Mouse (Mus musculus): ENCODE data around the gene Cep41. TPM values are rescaled to one million over a fixed set of nuclear protein-coding genes. Genes with fewer than 3 reads are reported as not detected.

Gene Cep41
- polyA plus RNA-seq, 1 experiment from 2014 or later = 20.6 TPM

DNA sequence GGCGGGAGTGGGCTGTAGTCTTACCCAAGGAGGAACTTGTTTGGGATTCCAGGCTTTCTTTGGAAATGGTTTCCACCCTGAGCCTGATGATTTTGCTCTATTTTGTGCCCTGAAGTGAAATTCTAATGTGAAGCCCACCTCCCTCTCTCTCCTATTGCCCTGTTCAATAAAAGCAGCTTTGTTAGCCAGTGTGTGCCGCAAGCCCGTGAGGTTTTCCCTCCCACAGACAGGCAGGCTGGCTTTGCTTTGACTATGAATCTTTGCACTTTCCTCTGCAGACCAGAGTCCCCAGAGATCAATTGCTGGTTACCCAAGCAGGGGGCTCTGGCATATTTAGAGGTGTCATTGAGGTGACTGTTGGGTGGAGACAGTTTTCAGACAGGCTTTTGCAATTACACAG is 49.1 kb downstream of the Cep41 start:
- no peak for ATAC-seq (ENCODE audit: low FRiP score, low TSS enrichment)
- WGBS = 55% methylated on average over 3 of the region's 3 CpGs
- H3K27ac ChIP-seq (ENCODE audit: low read length) = peak overlapping the region; percentile 3

GRCm38 (mm10) chr6:30643694-30644460 is 49.7 kb downstream of the Cep41 start:
- Histone ChIP-seq H3K36me3 (ENCODE audit: insufficient read depth, low read length) (no peaks in the 10 kb centered on the region), H3K4me2 (replicated peaks; ENCODE audit: low read depth, low read length) (no peak overlapping the region), H3K4me1 (ENCODE audit: insufficient read depth, low read length) (peaks cover 18% of the 10 kb centered on the region), H3K9me3 (ENCODE audit: low read length) (no peaks in the 10 kb centered on the region), H3K9ac (replicated peaks; ENCODE audit: low read length) (no peak overlapping the region), H3K27ac (ENCODE audit: low read length) (peak overlapping the region; percentile 3), H3K4me3 (ENCODE audit: low read length) (no peak overlapping the region), H3K27me3 (ENCODE audit: insufficient read depth, low read length) (no peaks in the 10 kb centered on the region)
- ATAC-seq (ENCODE audit: low FRiP score, low TSS enrichment) = peak; percentile 77
- WGBS = 36% methylated on average over 12 of the region's 12 CpGs

More for the DNA sequence above, 49.1 kb downstream of the Cep41 start:
- H3K27me3 ChIP-seq (ENCODE audit: insufficient read depth, low read length) = no peaks in the 10 kb centered on the region
- no peak overlapping the region for H3K9ac ChIP-seq (replicated peaks; ENCODE audit: low read length)
- H3K4me1 ChIP-seq (ENCODE audit: insufficient read depth, low read length) = peaks cover 18% of the 10 kb centered on the region
- no peaks in the 10 kb centered on the region for H3K9me3 ChIP-seq (ENCODE audit: low read length)
- no peaks in the 10 kb centered on the region for H3K36me3 ChIP-seq (ENCODE audit: insufficient read depth, low read length)
- no peak overlapping the region for H3K4me3 ChIP-seq (ENCODE audit: low read length)
- H3K4me2 ChIP-seq (replicated peaks; ENCODE audit: low read depth, low read length) = no peak overlapping the region

DNA sequence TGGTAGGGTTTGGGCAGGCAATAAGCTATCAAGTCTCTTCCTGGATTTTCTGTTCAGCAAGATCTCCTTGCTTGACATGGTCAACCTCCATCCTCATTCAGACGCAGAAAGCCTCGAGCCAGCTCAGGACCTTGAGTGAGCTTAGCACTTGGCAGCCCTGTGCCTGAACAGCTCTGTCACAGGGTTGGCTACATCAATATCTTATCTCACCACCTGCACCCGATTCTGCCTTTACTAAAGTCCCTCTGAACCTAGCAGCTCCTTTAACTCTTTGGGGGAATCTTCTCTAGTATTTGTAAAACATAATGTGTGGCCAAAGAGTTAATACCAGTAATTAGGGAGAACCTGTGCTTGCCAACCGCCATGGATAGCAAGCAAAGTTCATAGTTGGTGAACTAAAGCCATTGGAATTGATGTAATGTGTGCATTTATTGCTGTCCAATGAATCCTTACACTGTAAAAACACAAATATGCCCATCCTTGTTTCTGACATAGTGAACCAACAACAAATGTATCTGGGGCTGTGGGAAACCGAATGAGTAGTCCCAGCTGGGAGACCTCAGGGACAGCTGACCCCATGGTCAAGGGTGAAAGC is 54.8 kb downstream of the Cep41 start, which contains the start of gene Cpa1:
TSS of gene Cpa1 (plus strand) at position 545 of the 595 bp plus-strand sequence.
- 69% methylated on average over 5 of the region's 5 CpGs for WGBS
- Histone ChIP-seq H3K4me3 (ENCODE audit: low read length) (no peak within 1 kb of the TSS), H3K27ac (ENCODE audit: low read length) (peak within 1 kb of the TSS; percentile 16; the same call in 1 of the 2 replicates), H3K36me3 (ENCODE audit: insufficient read depth, low read length) (no peaks in the 10 kb centered on the region), H3K9ac (replicated peaks; ENCODE audit: low read length) (no peak within 1 kb of the TSS), H3K4me1 (ENCODE audit: insufficient read depth, low read length) (peaks cover 27% of the 10 kb centered on the region), H3K9me3 (ENCODE audit: low read length) (no peaks in the 10 kb centered on the region), H3K27me3 (ENCODE audit: insufficient read depth, low read length) (no peaks in the 10 kb centered on the region), H3K4me2 (replicated peaks; ENCODE audit: low read depth, low read length) (no peak within 1 kb of the TSS)
- ATAC-seq (ENCODE audit: low FRiP score, low TSS enrichment) = no peak

DNA sequence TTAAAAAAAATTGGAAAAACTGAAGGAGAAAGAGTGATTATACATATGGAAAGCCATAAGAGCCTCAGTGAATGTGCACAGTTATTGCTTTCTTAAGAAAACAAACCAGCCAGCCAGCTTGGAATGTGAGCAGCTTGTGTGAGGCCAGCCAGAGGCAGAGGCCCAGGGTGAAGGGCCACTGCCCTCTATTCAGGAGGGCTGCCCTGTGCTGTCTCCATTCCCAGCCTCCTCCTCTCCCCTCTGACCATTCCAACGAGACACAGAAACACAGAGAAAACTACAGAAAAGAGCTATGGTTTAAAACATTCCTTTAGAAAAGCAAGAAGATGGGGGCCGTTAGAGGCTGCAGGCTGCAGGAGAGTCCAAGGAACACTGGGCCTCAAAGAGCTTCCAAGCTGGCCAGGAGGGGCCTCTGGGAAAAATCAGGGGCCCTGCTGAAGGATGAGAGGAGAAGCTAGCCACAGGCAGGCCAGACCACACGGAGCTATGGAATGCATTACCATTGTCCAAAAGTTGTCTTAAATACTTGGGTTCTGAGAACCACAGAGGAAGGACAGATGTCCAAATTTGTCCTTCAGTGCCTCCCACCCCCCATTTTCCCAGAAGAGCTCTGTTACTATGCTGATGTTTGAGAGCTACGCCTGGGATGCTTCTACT is 57.2 kb downstream of the Cep41 start:
- Histone ChIP-seq H3K4me2 (replicated peaks; ENCODE audit: low read depth, low read length) (no peak overlapping the region), H3K27ac (ENCODE audit: low read length) (peak overlapping the region; percentile 93), H3K9ac (replicated peaks; ENCODE audit: low read length) (peak overlapping the region; percentile 1; the same call in 1 of the 2 replicates), H3K4me1 (ENCODE audit: insufficient read depth, low read length) (peaks cover 22% of the 10 kb centered on the region), H3K27me3 (ENCODE audit: insufficient read depth, low read length) (no peaks in the 10 kb centered on the region), H3K36me3 (ENCODE audit: insufficient read depth, low read length) (no peaks in the 10 kb centered on the region), H3K4me3 (ENCODE audit: low read length) (no peak overlapping the region), H3K9me3 (ENCODE audit: low read length) (no peaks in the 10 kb centered on the region)
- WGBS = 34% methylated on average over 4 of the region's 4 CpGs
- peak; percentile 89 for ATAC-seq (ENCODE audit: low FRiP score, low TSS enrichment)

DNA sequence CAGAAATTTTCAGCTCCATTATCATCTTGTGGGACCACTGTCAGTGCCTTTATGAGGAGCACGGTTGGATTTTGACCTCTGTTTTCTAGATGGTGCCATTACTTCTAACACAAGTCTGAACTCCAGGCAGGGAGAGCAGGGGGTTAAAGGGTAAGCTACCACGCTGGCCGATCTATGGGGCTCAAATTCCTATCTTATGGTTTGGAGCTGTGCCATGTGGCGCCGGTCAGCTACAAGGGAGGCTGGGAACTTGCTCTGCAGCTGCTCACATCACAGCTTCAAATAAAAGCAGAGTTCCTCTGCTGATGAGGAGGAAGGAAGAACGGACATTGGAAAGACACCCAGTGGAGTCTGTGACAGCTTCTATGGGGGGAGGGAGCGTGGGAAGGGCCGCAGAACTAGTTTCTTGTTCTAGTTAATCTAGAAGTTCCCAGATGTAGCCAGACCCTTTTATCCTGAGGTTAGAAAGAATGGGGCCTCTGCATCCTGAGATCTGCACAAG is 58.1 kb downstream of the Cep41 start:
- H3K4me1 ChIP-seq (ENCODE audit: insufficient read depth, low read length) = peaks cover 22% of the 10 kb centered on the region
- no peak for ATAC-seq (ENCODE audit: low FRiP score, low TSS enrichment)
- H3K4me2 ChIP-seq (replicated peaks; ENCODE audit: low read depth, low read length) = no peak overlapping the region
- no peak overlapping the region for H3K4me3 ChIP-seq (ENCODE audit: low read length)
- peak overlapping the region; percentile 93 for H3K27ac ChIP-seq (ENCODE audit: low read length)
- no peaks in the 10 kb centered on the region for H3K9me3 ChIP-seq (ENCODE audit: low read length)
- WGBS = 18% methylated on average over 8 of the region's 8 CpGs
- no peaks in the 10 kb centered on the region for H3K27me3 ChIP-seq (ENCODE audit: insufficient read depth, low read length)
- no peaks in the 10 kb centered on the region for H3K36me3 ChIP-seq (ENCODE audit: insufficient read depth, low read length)
- no peak overlapping the region; the same call in 1 of the 2 replicates for H3K9ac ChIP-seq (replicated peaks; ENCODE audit: low read length)

DNA sequence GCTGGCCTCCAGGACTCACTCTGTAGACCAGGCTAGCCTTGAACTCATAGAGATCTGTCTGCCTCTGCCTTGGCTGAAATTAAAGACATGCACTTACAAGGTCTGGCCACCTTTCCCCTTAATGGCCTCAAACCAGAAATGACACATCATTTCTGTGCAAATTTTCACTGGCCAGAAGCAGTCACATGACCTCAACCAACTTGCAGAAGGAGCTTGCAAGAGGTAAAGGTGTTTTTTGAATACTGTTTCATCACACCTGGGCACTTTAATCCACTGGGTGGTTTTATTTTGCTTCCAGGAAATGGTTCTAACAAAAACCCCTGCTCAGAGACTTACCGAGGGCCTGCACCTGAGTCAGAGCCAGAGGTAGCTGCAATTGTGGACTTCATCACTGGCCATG is 63.6 kb downstream of the Cep41 start:
- Histone ChIP-seq H3K27ac (ENCODE audit: low read length) (no peak overlapping the region), H3K4me3 (ENCODE audit: low read length) (no peak overlapping the region), H3K27me3 (ENCODE audit: insufficient read depth, low read length) (no peaks in the 10 kb centered on the region), H3K9ac (replicated peaks; ENCODE audit: low read length) (no peak overlapping the region), H3K36me3 (ENCODE audit: insufficient read depth, low read length) (no peaks in the 10 kb centered on the region), H3K4me2 (replicated peaks; ENCODE audit: low read depth, low read length) (no peak overlapping the region), H3K9me3 (ENCODE audit: low read length) (no peaks in the 10 kb centered on the region), H3K4me1 (ENCODE audit: insufficient read depth, low read length) (no peaks in the 10 kb centered on the region)
- no peak for ATAC-seq (ENCODE audit: low FRiP score, low TSS enrichment)
- WGBS = 81% methylated on average over 1 of the region's 1 CpGs

DNA sequence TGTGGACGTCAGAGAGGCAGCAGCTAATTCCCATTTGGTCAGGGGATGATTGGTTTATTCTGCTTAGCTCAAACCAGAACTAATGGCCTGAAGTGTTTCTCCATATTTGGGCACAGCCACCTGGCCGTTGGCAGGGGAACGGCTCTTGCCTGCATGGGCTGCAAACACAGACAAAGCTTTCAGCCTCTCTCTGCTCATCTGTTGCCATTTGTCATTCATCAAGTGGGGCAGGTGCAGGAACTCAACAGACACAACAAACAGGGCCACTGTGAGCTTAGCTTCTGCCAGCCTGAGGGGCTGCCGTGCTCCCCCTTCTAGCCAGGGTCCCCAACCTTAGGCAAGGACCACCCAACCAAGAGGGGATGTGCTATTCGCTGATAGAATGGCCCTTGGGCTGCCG is 65.4 kb downstream of the Cep41 start:
- H3K4me2 ChIP-seq (replicated peaks; ENCODE audit: low read depth, low read length) = no peak overlapping the region
- 17% methylated on average over 6 of the region's 6 CpGs for WGBS
- H3K9me3 ChIP-seq (ENCODE audit: low read length) = no peaks in the 10 kb centered on the region
- no peaks in the 10 kb centered on the region for H3K36me3 ChIP-seq (ENCODE audit: insufficient read depth, low read length)
- H3K4me1 ChIP-seq (ENCODE audit: insufficient read depth, low read length) = no peaks in the 10 kb centered on the region
- H3K4me3 ChIP-seq (ENCODE audit: low read length) = no peak overlapping the region
- no peak overlapping the region for H3K27ac ChIP-seq (ENCODE audit: low read length)
- no peak for ATAC-seq (ENCODE audit: low FRiP score, low TSS enrichment)
- no peak overlapping the region for H3K9ac ChIP-seq (replicated peaks; ENCODE audit: low read length)
- H3K27me3 ChIP-seq (ENCODE audit: insufficient read depth, low read length) = no peaks in the 10 kb centered on the region

- Histone ChIP-seq H3K27ac (ENCODE audit: low read length) (no peak overlapping the region), H3K4me2 (replicated peaks; ENCODE audit: low read depth, low read length) (no peak overlapping the region), H3K4me1 (ENCODE audit: insufficient read depth, low read length) (no peaks in the 10 kb centered on the region), H3K9ac (replicated peaks; ENCODE audit: low read length) (no peak overlapping the region), H3K36me3 (ENCODE audit: insufficient read depth, low read length) (no peaks in the 10 kb centered on the region), H3K4me3 (ENCODE audit: low read length) (no peak overlapping the region), H3K27me3 (ENCODE audit: insufficient read depth, low read length) (no peaks in the 10 kb centered on the region), H3K9me3 (ENCODE audit: low read length) (no peaks in the 10 kb centered on the region)
- 93% methylated on average over 9 of the region's 9 CpGs for WGBS
- no peak for ATAC-seq (ENCODE audit: low FRiP score, low TSS enrichment)
Observed at GRCm38 (mm10) chr6:30624763-30625162, 68.8 kb downstream of the Cep41 start.

DNA sequence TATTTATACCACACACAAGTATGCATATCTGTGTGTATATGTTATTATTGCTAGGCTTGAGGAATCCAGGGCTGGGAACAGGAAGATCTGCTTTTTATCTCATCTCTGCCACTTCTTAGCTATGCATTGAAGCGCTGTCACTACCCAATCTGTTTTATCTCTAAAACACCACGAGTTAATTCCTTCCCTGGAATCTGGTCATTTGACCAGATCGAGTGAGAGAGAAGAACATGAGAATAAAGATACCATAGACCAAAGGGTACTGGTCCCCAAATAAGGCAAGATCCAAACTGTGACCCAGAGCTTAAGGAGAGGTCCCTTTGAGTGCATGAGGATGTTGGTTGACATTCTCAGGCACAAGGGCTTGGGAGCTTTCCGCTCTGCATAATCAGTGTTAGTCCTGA is 71.6 kb downstream of the Cep41 start:
- H3K27me3 ChIP-seq (ENCODE audit: insufficient read depth, low read length) = no peaks in the 10 kb centered on the region
- H3K36me3 ChIP-seq (ENCODE audit: insufficient read depth, low read length) = no peaks in the 10 kb centered on the region
- no peak overlapping the region for H3K9ac ChIP-seq (replicated peaks; ENCODE audit: low read length)
- no peak for ATAC-seq (ENCODE audit: low FRiP score, low TSS enrichment)
- WGBS = 67% methylated on average over 4 of the region's 4 CpGs
- H3K4me3 ChIP-seq (ENCODE audit: low read length) = no peak overlapping the region
- no peak overlapping the region for H3K4me2 ChIP-seq (replicated peaks; ENCODE audit: low read depth, low read length)
- H3K27ac ChIP-seq (ENCODE audit: low read length) = no peak overlapping the region
- H3K9me3 ChIP-seq (ENCODE audit: low read length) = no peaks in the 10 kb centered on the region
- H3K4me1 ChIP-seq (ENCODE audit: insufficient read depth, low read length) = peaks cover 21% of the 10 kb centered on the region

All from kidney, embryonic 16.5 days (tissue).